Mouse (Mus musculus) cerebellum, adult 2 months (tissue): ENCODE results near the gene Casz1. TPM values are rescaled to one million over a fixed set of nuclear protein-coding genes. Genes with fewer than 3 reads are reported as not detected.

Experiments
- DNase-seq, 2 experiments: peaks; one replicate each; pipeline ENCODE4 v3.0.0; 2021
- H3K27ac ChIP-seq: fragments of 200-500 bp; 2 replicates; pipeline ENCODE4 v1.5.1; 2012; ENCODE audit warnings: low read length, control low read depth, inconsistent platforms; ENCODE audit not compliant: insufficient read depth
- H3K27me3 ChIP-seq: fragments of 200-500 bp; 2 replicates; pipeline ENCODE4 v1.6.1; 2012; ENCODE audit warnings: inconsistent platforms, mild to moderate bottlenecking, low read length, moderate library complexity; ENCODE audit not compliant: control insufficient read depth, insufficient read depth
- H3K4me1 ChIP-seq: fragments of 200-500 bp; 2 replicates; pipeline ENCODE4 v1.6.1; 2011; ENCODE audit warnings: low read length; ENCODE audit not compliant: control insufficient read depth, insufficient read depth
- H3K4me3 ChIP-seq: fragments of 200-500 bp; replicated peaks from 2 replicates; pipeline ENCODE3; 2011; ENCODE audit warnings: mild to moderate bottlenecking, low read depth, low read length, control low read depth; ENCODE audit not compliant: insufficient read depth
- CTCF ChIP-seq: fragments of 200-500 bp; IDR thresholded peaks from 2 replicates; pipeline ENCODE4 v1.5.1; 2011; ENCODE audit warnings: low read depth, mild to moderate bottlenecking, control low read depth, low read length, moderate library complexity, borderline replicate concordance; ENCODE audit not compliant: insufficient read depth
- POLR2A ChIP-seq: fragments of 200-500 bp; IDR thresholded peaks from 2 replicates; pipeline ENCODE4 v1.6.1; 2011; ENCODE audit warnings: low read length, control low read depth, borderline replicate concordance; ENCODE audit not compliant: insufficient read depth
- WGBS: fragments of 180-500 bp; shearing (Covaris S2); methylation state at CpG from one replicate; pipeline ENCODE4 v1.1.7; 2018; 5-methylcytosine and 5-hydroxymethylcytosine counted together
- polyA plus RNA-seq: library from polyadenylated mRNA; depleted of rRNA; stranded (reverse); fragments of >200 nt; gene quantifications from 2 replicates; pipeline ENCODE4 v1.2.3, GENCODE M21; 2012

Casz1 gene
- polyA plus RNA-seq, 1 experiment = 1.5 TPM

DNA sequence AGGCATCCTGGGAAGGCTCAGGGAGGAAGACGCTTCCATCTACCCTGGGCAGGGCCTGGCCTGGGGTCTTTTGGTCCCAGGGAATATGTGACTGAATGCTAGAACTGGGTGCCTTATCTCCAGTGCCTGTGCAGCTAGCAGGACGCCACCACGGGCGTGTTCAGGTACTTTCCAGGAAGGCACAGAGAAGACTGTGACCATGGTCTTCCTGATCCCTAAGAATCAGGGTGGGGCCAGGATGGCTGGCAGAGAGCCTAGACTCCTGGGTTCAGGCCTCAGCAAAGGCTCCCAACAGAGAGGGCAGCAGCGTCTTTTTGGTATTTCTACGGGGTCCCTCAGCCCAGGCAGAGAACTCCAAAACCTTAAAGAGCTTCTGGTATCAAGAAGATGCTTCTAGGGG lies 146.3 kb downstream of the Casz1 start:
- Histone ChIP-seq H3K4me1 (peaks cover 11% of the 10 kb centered on the region; the same call in 1 of the 2 replicates), H3K27ac (no peak overlapping the region), H3K27me3 (no peaks in the 10 kb centered on the region; the same call in 1 of the 2 replicates), H3K4me3 (no peak overlapping the region)
- 42% methylated on average over 6 of the region's 6 CpGs for WGBS
- TF ChIP-seq CTCF (no peak), POLR2A (no peak)
- no peak for DNase-seq

- no peak for TF ChIP-seq CTCF
- TF ChIP-seq POLR2A = no peak
- Histone ChIP-seq H3K4me3 (no peak overlapping the region), H3K27me3 (no peaks in the 10 kb centered on the region; the same call in 1 of the 2 replicates), H3K4me1 (peaks cover 11% of the 10 kb centered on the region; the same call in 1 of the 2 replicates), H3K27ac (no peak overlapping the region)
- 7% methylated on average over 25 of the region's 25 CpGs for WGBS
- peak; percentile 45 to 51 for DNase-seq
These were observed 146.9 kb downstream of the Casz1 start for GRCm38 (mm10) chr4:148950932-148951650.

DNA sequence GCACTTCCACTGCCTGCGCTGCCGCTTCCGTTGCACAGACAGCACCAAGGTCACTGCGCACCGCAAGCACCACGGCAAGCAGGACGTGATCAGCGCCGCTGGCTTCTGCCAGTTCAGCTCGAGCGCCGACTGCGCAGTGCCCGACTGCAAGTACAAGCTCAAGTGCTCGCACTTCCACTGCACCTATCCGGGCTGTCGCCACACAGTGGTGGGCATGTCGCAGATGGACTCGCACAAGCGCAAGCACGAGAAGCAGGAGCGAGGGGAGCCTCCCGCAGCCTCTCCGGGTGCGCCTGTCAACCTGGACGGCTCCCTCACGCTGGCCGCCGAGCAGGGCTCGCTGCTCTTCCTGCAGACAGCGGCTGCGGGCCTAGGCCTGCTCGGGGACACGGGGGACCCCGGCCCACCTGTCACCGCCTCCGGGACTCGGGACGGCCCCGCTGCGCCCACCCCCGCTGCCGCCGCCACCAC lies 147.6 kb downstream of the Casz1 start:
- no peak for TF ChIP-seq CTCF
- TF ChIP-seq POLR2A = no peak
- Histone ChIP-seq H3K27ac (no peak overlapping the region), H3K4me1 (peaks cover 11% of the 10 kb centered on the region; the same call in 1 of the 2 replicates), H3K4me3 (no peak overlapping the region), H3K27me3 (no peaks in the 10 kb centered on the region; the same call in 1 of the 2 replicates)
- DNase-seq = peak in 1 of 2 experiments; percentile 44
- 3% methylated on average over 44 of the region's 44 CpGs for WGBS

DNA sequence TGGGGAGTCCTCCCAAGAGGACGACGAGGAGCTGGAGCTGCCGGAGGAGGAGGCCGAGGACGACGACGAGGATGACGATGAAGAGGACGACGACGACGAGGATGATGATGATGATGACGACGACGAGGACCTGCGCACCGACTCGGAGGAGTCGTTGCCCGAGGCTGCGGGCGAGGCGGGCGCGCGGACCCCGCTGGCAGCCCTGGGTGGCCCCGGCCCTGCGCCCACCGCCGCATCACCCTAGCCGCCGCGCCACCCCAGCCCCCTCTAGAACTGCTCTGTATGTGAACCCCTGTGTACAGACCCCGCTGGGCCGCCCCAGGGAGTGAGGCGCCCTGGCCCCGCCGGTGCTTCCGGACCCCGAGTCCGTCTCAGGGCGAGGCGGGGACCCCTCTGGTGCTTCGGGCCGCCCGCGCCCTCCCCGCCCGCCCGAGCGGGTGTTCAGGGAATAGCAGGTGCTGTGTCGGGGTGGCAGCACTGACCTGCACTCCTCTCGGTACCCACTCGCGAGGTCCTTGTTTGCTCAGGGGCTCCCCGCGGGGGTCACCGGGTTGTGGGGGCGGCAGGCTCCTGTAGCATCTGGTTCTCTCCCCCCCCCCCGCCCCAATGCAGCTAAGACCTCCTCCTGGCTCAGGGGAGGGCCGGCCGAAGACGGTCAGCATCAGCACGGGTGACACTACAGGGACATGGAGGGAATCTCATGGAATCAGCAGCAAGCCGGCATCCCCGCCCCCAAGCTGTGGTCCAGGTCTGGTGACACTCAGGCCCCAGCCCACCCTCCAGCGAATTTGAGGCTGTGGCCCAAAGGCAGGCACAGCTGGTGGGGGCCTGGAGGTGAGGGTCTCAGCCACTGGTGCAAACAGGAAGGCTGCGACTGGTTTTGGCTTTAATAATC lies 148.3 kb downstream of the Casz1 start:
- 10% methylated on average over 68 of the region's 69 CpGs for WGBS

GRCm38 (mm10) chr4:148955131-148955813 lies 151.0 kb downstream of the Casz1 start:
- WGBS = 42% methylated on average over 14 of the region's 14 CpGs
- H3K4me3 ChIP-seq = no peak overlapping the region
- no peaks in the 10 kb centered on the region; the same call in 1 of the 2 replicates for H3K27me3 ChIP-seq

More for the DNA sequence above, 148.3 kb downstream of the Casz1 start:
- no peak for TF ChIP-seq POLR2A
- TF ChIP-seq CTCF = no peak
- Histone ChIP-seq H3K4me1 (peaks cover 11% of the 10 kb centered on the region; the same call in 1 of the 2 replicates), H3K4me3 (peak overlapping the region; percentile 0), H3K27ac (no peak overlapping the region), H3K27me3 (no peaks in the 10 kb centered on the region; the same call in 1 of the 2 replicates)
- no peak for DNase-seq

GRCm38 (mm10) chr4:148960011-148960410 lies 155.8 kb downstream of the Casz1 start:
- Histone ChIP-seq H3K27me3 (no peaks in the 10 kb centered on the region), H3K4me3 (no peak overlapping the region), H3K4me1 (peaks cover 3% of the 10 kb centered on the region; the same call in 1 of the 2 replicates), H3K27ac (no peak overlapping the region)
- DNase-seq = no peak
- TF ChIP-seq CTCF = no peak
- TF ChIP-seq POLR2A = no peak
- 85% methylated on average over 12 of the region's 12 CpGs for WGBS

More at GRCm38 (mm10) chr4:148955131-148955813, 151.0 kb downstream of the Casz1 start:
- no peak overlapping the region for H3K27ac ChIP-seq
- DNase-seq = peak; percentile 53 to 66
- H3K4me1 ChIP-seq = peaks cover 11% of the 10 kb centered on the region; the same call in 1 of the 2 replicates
- TF ChIP-seq POLR2A (no peak), CTCF (no peak)

- no peak for TF ChIP-seq CTCF
- TF ChIP-seq POLR2A = no peak
- DNase-seq = no peak
- no peak overlapping the region for H3K4me3 ChIP-seq
- 83% methylated on average over 19 of the region's 19 CpGs for WGBS
- H3K4me1 ChIP-seq = no peaks in the 10 kb centered on the region
- no peak overlapping the region for H3K27ac ChIP-seq
- H3K27me3 ChIP-seq = no peaks in the 10 kb centered on the region
These were observed 156.9 kb downstream of the Casz1 start for GRCm38 (mm10) chr4:148961081-148961480.
